ENCODE assay signal across 11 mouse cellular contexts in genomic region chr11:61143564-61144469, GRCm38 (mm10). TPM values are rescaled to one million over a fixed set of nuclear protein-coding genes. Genes with fewer than 3 reads are reported as not detected.
DNase-seq lines count a peak whose midpoint lies in the region; ATAC-seq and TF ChIP-seq lines count a peak whose summit lies in the region.
"Had no signal": no experiment of that assay in that cellular context is flagged by ENCODE, and none has a peak within 500 bp of the region (broad histone marks: within the 10 kb centered on the region; RNA-seq: fewer than 3 reads in every experiment).

No protein-coding gene starts in this region.

- WGBS in liver, embryonic 14.5 days (ENCODE audit: insufficient replicate concordance), result 29% methylated on average over 7 of the region's 7 CpGs
- whole genome bisulfite sequencing in kidney, embryonic 14.5 days, result 75% methylated on average over 7 of the region's 7 CpGs

- no peaks in the 10 kb centered on the region for H3K36me3 ChIP-seq in liver, embryonic 14.5 days (replicated peaks; ENCODE audit: control insufficient read depth, insufficient read depth, low read depth)
- H3K36me3 ChIP-seq in splenic B cell, adult 2 months (ENCODE audit: control insufficient read depth, insufficient read depth, low read length, poor library complexity, severe bottlenecking), result peaks cover 2% of the 10 kb centered on the region; the same call in 1 of the 2 replicates
- H3K36me3 ChIP-seq in kidney, embryonic 14.5 days (ENCODE audit: control insufficient read depth, insufficient read depth, low read length), result no peaks in the 10 kb centered on the region
- H3K36me3 ChIP-seq: heart, embryonic 10.5 days had no signal

- TF ChIP-seq CTCF in layer of hippocampus, adult 2 months (conservative IDR thresholded peaks at IDR 0.05), result peak; percentile 65
- TF ChIP-seq CTCF in liver, embryonic 14.5 days (IDR thresholded peaks at IDR 0.05; ENCODE audit: low read depth), result peak; percentile 32; the same call in 1 of the 2 replicates

- no peak for DNase-seq in layer of hippocampus, adult 2 months (ENCODE audit: low spot score in 2 of 2)
- DNase-seq in layer of hippocampus, adult 8-10 months (ENCODE audit: low spot score in 2 of 2), result no peak
- DNase-seq in MEL-GATA-1-ER (ENCODE audit: extremely low read depth, low read depth), result peak; percentile 52
- no peak for DNase-seq in liver, embryonic 14.5 days (ENCODE audit: low read depth in 3 of 3, low spot score in 3 of 3)
- DNase-seq in splenic B cell, adult 2 months (ENCODE audit: low read depth, low spot score), result peak; percentile 80
- no peak for DNase-seq in right cerebral cortex, postnatal 36 days (ENCODE audit: low spot score in 2 of 2)
- DNase-seq in kidney, adult 9 months, result no peak
- DNase-seq: kidney, postnatal 4 days; lung, embryonic 14.5 days had no signal

- H3K27ac ChIP-seq in layer of hippocampus, adult 2 months, result no peak overlapping the region
- H3K27ac ChIP-seq in liver, embryonic 14.5 days, result no peak overlapping the region
- H3K27ac ChIP-seq in kidney, embryonic 14.5 days (ENCODE audit: low read depth, low read length), result no peak overlapping the region
- H3K27ac ChIP-seq: heart, embryonic 10.5 days had no signal

- no peaks in the 10 kb centered on the region for H3K9me3 ChIP-seq in liver, embryonic 14.5 days (ENCODE audit: control insufficient read depth, low read length)
- no peaks in the 10 kb centered on the region for H3K9me3 ChIP-seq in kidney, embryonic 14.5 days (ENCODE audit: control insufficient read depth, low read length)
- H3K9me3 ChIP-seq: heart, embryonic 10.5 days had no signal

- no peak for ATAC-seq in liver, embryonic 14.5 days (ENCODE audit: insufficient read depth)
- ATAC-seq in kidney, embryonic 14.5 days (ENCODE audit: low FRiP score, low TSS enrichment), result no peak

- no peaks in the 10 kb centered on the region for H3K27me3 ChIP-seq in liver, embryonic 14.5 days (ENCODE audit: control insufficient read depth, insufficient read depth, low read length)
- no peaks in the 10 kb centered on the region for H3K27me3 ChIP-seq in splenic B cell, adult 2 months (ENCODE audit: control insufficient read depth, insufficient read depth, low read length, poor library complexity, severe bottlenecking)
- H3K27me3 ChIP-seq in kidney, embryonic 14.5 days (ENCODE audit: control insufficient read depth, insufficient read depth, low read length), result peaks cover 11% of the 10 kb centered on the region; the same call in 1 of the 2 replicates

- no peak overlapping the region for H3K9ac ChIP-seq in liver, embryonic 14.5 days (replicated peaks)
- H3K9ac ChIP-seq in kidney, embryonic 14.5 days (ENCODE audit: low read depth, low read length), result no peak overlapping the region
- H3K9ac ChIP-seq: lung, embryonic 14.5 days had no signal

- no peak for TF ChIP-seq EP300 in liver, embryonic 14.5 days (IDR thresholded peaks at IDR 0.05; ENCODE audit: low read depth)

- peak overlapping the region; percentile 34 for H3K4me2 ChIP-seq in liver, embryonic 14.5 days (ENCODE audit: low read depth)
- H3K4me2 ChIP-seq in kidney, embryonic 14.5 days (replicated peaks; ENCODE audit: low read depth, low read length), result no peak overlapping the region

- H3K4me1 ChIP-seq in liver, embryonic 14.5 days (replicated peaks; ENCODE audit: control insufficient read depth in 2 of 2, insufficient read depth in 2 of 2, low read length in 1 of 2), result peaks cover 0 to 4% of the 10 kb centered on the region in 2 experiments; a peak in 2 of 4 replicates
- no peaks in the 10 kb centered on the region for H3K4me1 ChIP-seq in kidney, embryonic 14.5 days (ENCODE audit: control insufficient read depth, insufficient read depth, low read length)

- H3K4me3 ChIP-seq in layer of hippocampus, adult 2 months, result no peak overlapping the region
- no peak overlapping the region for H3K4me3 ChIP-seq in liver, embryonic 14.5 days (ENCODE audit: insufficient read depth in 1 of 2, low read depth in 2 of 2, low read length in 2 of 2)
- H3K4me3 ChIP-seq in kidney, embryonic 14.5 days (ENCODE audit: low read length), result no peak overlapping the region

RNA-seq across cellular contexts. Expression of gene Tnfrsf13b, which starts 17.3 kb away (rescaled TPM):
- total RNA-seq in layer of hippocampus, adult 2 months (2021), result 1 to 10 TPM in 1 of 2 experiments, under 1 TPM in 1; 0.98 to 1.5 TPM
- 1 to 10 TPM; 2.3 to 3.2 (median 2.8) TPM for total RNA-seq in layer of hippocampus, adult 8-10 months (2022)
- 2.7 and 3.9 TPM in 2 replicates for polyA plus RNA-seq in liver, embryonic 14.5 days (2012; rRNA removed)
- polyA plus RNA-seq in liver, embryonic 14.5 days (2014; fragmentation: Nextera tagmentation; extraction: Ambion mirVana), result 3.0 and 3.7 TPM in 2 replicates
- polyA plus RNA-seq in kidney, embryonic 14.5 days (2014; fragmentation: Nextera tagmentation; extraction: Ambion mirVana), result 0.70 and 1.2 TPM in 2 replicates

RNA-seq across cellular contexts. Expression of gene Usp22, which starts 31.0 kb away (rescaled TPM):
- 100 to 1,000 TPM; 216 to 235 TPM for total RNA-seq in layer of hippocampus, adult 2 months (2021)
- 100 to 1,000 TPM; 195 to 218 (median 201) TPM for total RNA-seq in layer of hippocampus, adult 8-10 months (2022)
- polyA plus RNA-seq in liver, embryonic 14.5 days (2012; rRNA removed), result 7.4 and 8.2 TPM in 2 replicates
- polyA plus RNA-seq in liver, embryonic 14.5 days (2014; fragmentation: Nextera tagmentation; extraction: Ambion mirVana), result 12.8 and 13.6 TPM in 2 replicates
- polyA plus RNA-seq in kidney, embryonic 14.5 days (2014; fragmentation: Nextera tagmentation; extraction: Ambion mirVana), result 96.9 and 182 TPM in 2 replicates

Comparison
In these comparisons a context has a peak if more than half of its experiments do, and no peak if none do; other contexts are left out.
1. DNase-seq: peak in MEL-GATA-1-ER (single experiment) and splenic B cell, adult 2 months (single experiment); none in layer of hippocampus, adult 2 months (0 of 2), layer of hippocampus, adult 8-10 months (0 of 2), liver, embryonic 14.5 days (0 of 3), right cerebral cortex, postnatal 36 days (0 of 2) and kidney, adult 9 months (single experiment).